Mouse (Mus musculus): Measurements from ENCODE around the gene Susd5.

DNA sequence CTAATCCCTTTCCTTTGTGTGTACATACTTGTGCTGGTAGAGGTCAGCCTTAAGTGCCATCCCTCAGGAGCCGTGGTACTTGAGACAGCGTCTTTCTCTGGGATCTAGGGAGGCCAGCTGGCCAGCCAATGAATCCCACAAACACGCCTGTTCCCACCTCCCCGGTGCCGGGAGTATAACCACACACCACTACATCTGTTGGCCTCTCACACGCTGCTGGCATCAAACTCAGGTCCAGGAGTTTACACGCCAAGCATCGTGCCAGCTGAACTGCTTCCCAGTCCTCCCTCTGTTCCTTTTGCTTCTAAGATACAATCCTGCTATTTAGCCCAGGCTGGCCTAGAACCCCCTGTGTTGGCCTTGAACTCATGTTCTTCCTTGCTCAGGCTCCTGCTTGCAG is 54.2 kb downstream of the Susd5 start:
- no peak for TF ChIP-seq POLR2A (IDR thresholded peaks at IDR 0.05; ENCODE audit: borderline replicate concordance, extremely low read depth, insufficient read depth, insufficient read length, poor library complexity, severe bottlenecking)
- no peak for TF ChIP-seq CTCF (IDR thresholded peaks at IDR 0.05; ENCODE audit: borderline replicate concordance, extremely low read depth, insufficient read depth, insufficient read length)

Data from brain, embryonic 14.5 days (tissue).